In genomic region chr19:46396686-46397435, GRCm38 (mm10) we compare ENCODE assay signal across 8 mouse cellular contexts. TPM values are rescaled to one million over a fixed set of nuclear protein-coding genes. Genes with fewer than 3 reads are reported as not detected.
A peak's percentile ranks its signal among the peaks of the same experiment; 100 is the strongest.
DNase-seq lines count a peak whose midpoint lies in the region; ATAC-seq and TF ChIP-seq lines count a peak whose summit lies in the region.

Gene Sufu (plus strand): TSS chr19:46396896.

- H3K27me3 ChIP-seq in embryonic facial prominence, embryonic 14.5 days (replicated peaks; ENCODE audit: control insufficient read depth, insufficient read depth, low read length), result no peaks in the 10 kb centered on the region
- H3K27me3 ChIP-seq in limb, embryonic 14.5 days (ENCODE audit: control insufficient read depth, insufficient read depth, low read length), result no peaks in the 10 kb centered on the region
- no peaks in the 10 kb centered on the region for H3K27me3 ChIP-seq in midbrain, postnatal 0 days (ENCODE audit: insufficient read depth, low read length)

- under 1% methylated on average over 37 of the region's 57 CpGs for WGBS in embryonic facial prominence, embryonic 14.5 days
- 1% methylated on average over 50 of the region's 57 CpGs for WGBS in limb, embryonic 14.5 days
- WGBS in midbrain, postnatal 0 days, result under 1% methylated on average over 57 of the region's 57 CpGs

- ATAC-seq in embryonic facial prominence, embryonic 14.5 days (ENCODE audit: low read depth), result peak; percentile 90
- peak; percentile 90 for ATAC-seq in limb, embryonic 14.5 days (ENCODE audit: low FRiP score, low read depth)
- peak; percentile 90 for ATAC-seq in midbrain, postnatal 0 days (ENCODE audit: low FRiP score)

- H3K36me3 ChIP-seq in embryonic facial prominence, embryonic 14.5 days (ENCODE audit: control insufficient read depth, insufficient read depth, low read length), result peaks cover 12% of the 10 kb centered on the region
- H3K36me3 ChIP-seq in limb, embryonic 14.5 days (ENCODE audit: control insufficient read depth, insufficient read depth, low read length), result peaks cover 9% of the 10 kb centered on the region
- peaks cover 4% of the 10 kb centered on the region for H3K36me3 ChIP-seq in midbrain, postnatal 0 days (ENCODE audit: insufficient read depth, low read length)

- peak; percentile 99 for DNase-seq in 3T3-L1 (ENCODE audit: low read depth, low spot score)
- peak; percentile 91 to 96 for DNase-seq in adrenal gland, postnatal 4 days (ENCODE audit: low spot score in 2 of 2)
- peak; percentile 99 for DNase-seq in embryonic facial prominence, embryonic 14.5 days (ENCODE audit: low spot score)
- peak; percentile 99 for DNase-seq in heart, adult 8-10 months (ENCODE audit: low spot score)
- DNase-seq in kidney, adult 9 months, result peak; percentile 99
- DNase-seq in limb, embryonic 14.5 days (ENCODE audit: low spot score), result peak; percentile 98
- peak; percentile 99 for DNase-seq in midbrain, postnatal 0 days (ENCODE audit: low spot score)
- DNase-seq in spleen, postnatal 14 days (ENCODE audit: low spot score in 2 of 2), result peak; percentile 97

- peaks cover 33% of the 10 kb centered on the region for H3K4me1 ChIP-seq in embryonic facial prominence, embryonic 14.5 days (ENCODE audit: control insufficient read depth, insufficient read depth, low read length)
- peaks cover 38% of the 10 kb centered on the region for H3K4me1 ChIP-seq in limb, embryonic 14.5 days (ENCODE audit: control insufficient read depth, insufficient read depth, low read length)
- peaks cover 18% of the 10 kb centered on the region for H3K4me1 ChIP-seq in midbrain, postnatal 0 days (ENCODE audit: insufficient read depth, low read length)

- peak; percentile 83 for TF ChIP-seq POLR2A in limb, embryonic 14.5 days (IDR thresholded peaks at IDR 0.05; ENCODE audit: borderline replicate concordance, extremely low read depth, insufficient read depth, insufficient read length)

- H3K9ac ChIP-seq in embryonic facial prominence, embryonic 14.5 days (ENCODE audit: low read depth, low read length), result peak within 1 kb of the TSS; percentile 86
- peak within 1 kb of the TSS; percentile 77 for H3K9ac ChIP-seq in limb, embryonic 14.5 days (ENCODE audit: low read depth, low read length, severe bottlenecking)
- H3K9ac ChIP-seq in midbrain, postnatal 0 days (replicated peaks; ENCODE audit: low read length, poor library complexity, severe bottlenecking), result peak within 1 kb of the TSS; percentile 81

- peak within 1 kb of the TSS; percentile 93 for H3K4me2 ChIP-seq in embryonic facial prominence, embryonic 14.5 days (ENCODE audit: low read depth, low read length)
- peak within 1 kb of the TSS; percentile 79 for H3K4me2 ChIP-seq in limb, embryonic 14.5 days (replicated peaks; ENCODE audit: low read depth, low read length, severe bottlenecking)
- peak within 1 kb of the TSS; percentile 88 for H3K4me2 ChIP-seq in midbrain, postnatal 0 days (ENCODE audit: low read depth, low read length, poor library complexity, severe bottlenecking)

- TF ChIP-seq CTCF in midbrain, postnatal 0 days (IDR thresholded peaks at IDR 0.05), result peak; percentile 92

- H3K9me3 ChIP-seq in embryonic facial prominence, embryonic 14.5 days (ENCODE audit: control insufficient read depth, low read length), result no peaks in the 10 kb centered on the region
- no peaks in the 10 kb centered on the region for H3K9me3 ChIP-seq in limb, embryonic 14.5 days (ENCODE audit: control insufficient read depth, low read length)
- H3K9me3 ChIP-seq in midbrain, postnatal 0 days (ENCODE audit: low read length), result no peaks in the 10 kb centered on the region

- peak within 1 kb of the TSS; percentile 88 for H3K27ac ChIP-seq in embryonic facial prominence, embryonic 14.5 days (replicated peaks; ENCODE audit: low read depth, low read length)
- H3K27ac ChIP-seq in limb, embryonic 14.5 days (replicated peaks; ENCODE audit: low read depth, low read length), result peak within 1 kb of the TSS; percentile 82
- peak within 1 kb of the TSS; percentile 96 for H3K27ac ChIP-seq in midbrain, postnatal 0 days (ENCODE audit: low read depth, low read length)

- H3K4me3 ChIP-seq in embryonic facial prominence, embryonic 14.5 days (ENCODE audit: low read depth, low read length), result peak within 1 kb of the TSS; percentile 93
- H3K4me3 ChIP-seq in limb, embryonic 14.5 days (replicated peaks; ENCODE audit: low read length), result peak within 1 kb of the TSS; percentile 68
- peak within 1 kb of the TSS; percentile 89 for H3K4me3 ChIP-seq in midbrain, postnatal 0 days (ENCODE audit: low read depth, low read length)

RNA-seq across cellular contexts. Expression of gene Sufu, which starts in this region (rescaled TPM):
- total RNA-seq in adrenal gland, postnatal 4 days (2021), result 10 to 100 TPM; 30.5 to 34.6 TPM
- polyA plus RNA-seq in embryonic facial prominence, embryonic 14.5 days (2014; fragmentation: Nextera tagmentation; extraction: Ambion mirVana), result 34.3 and 39.8 TPM in 2 replicates
- total RNA-seq in heart, adult 8-10 months (2022), result 10 to 100 TPM; 11.7 to 13.0 (median 12.1) TPM
- polyA plus RNA-seq in limb, embryonic 14.5 days (2012; rRNA removed), result 30.6 and 37.2 TPM in 2 replicates
- polyA plus RNA-seq in limb, embryonic 14.5 days (2014; fragmentation: Nextera tagmentation; extraction: Ambion mirVana), result 35.5 and 39.1 TPM in 2 replicates
- total RNA-seq in midbrain, postnatal 0 days (2014; rRNA removed), result 11.5 and 14.4 TPM in 2 replicates
- 13.2 and 14.5 TPM in 2 replicates for polyA plus RNA-seq in midbrain, postnatal 0 days (2015; fragmentation: Nextera tagmentation; extraction: Ambion mirVana)

Comparison
In these comparisons a context has a peak if more than half of its experiments do, and no peak if none do; other contexts are left out.
1. Peak in every context shown above with its lines: DNase-seq, ATAC-seq, H3K4me3 ChIP-seq and H3K27ac ChIP-seq.